Mouse (Mus musculus) limb, embryonic 15.5 days (tissue): ENCODE data around the gene Tle4. TPM values are rescaled to one million over a fixed set of nuclear protein-coding genes. Genes with fewer than 3 reads are reported as not detected.

ENCODE experiments used
- ATAC-seq: fragments of 200-750 bp; cut with Nextera tagmentation; 2 replicates; pipeline ENCODE4 v1.8.0; 2017; ENCODE audit warnings: low read depth, moderate TSS enrichment; ENCODE audit not compliant: insufficient number of reproducible peaks, low FRiP score, low TSS enrichment
- H3K27ac ChIP-seq: fragments of 300-500 bp; sonication (generic); 2 replicates; pipeline ENCODE4 v1.5.1; 2015; ENCODE audit warnings: moderate library complexity, mild to moderate bottlenecking, inconsistent platforms
- H3K27me3 ChIP-seq: fragments of 300-500 bp; sonication (generic); 2 replicates; pipeline ENCODE4 v1.6.1; 2015; ENCODE audit warnings: inconsistent platforms
- H3K36me3 ChIP-seq: fragments of 300-500 bp; sonication (generic); 2 replicates; pipeline ENCODE4 v1.6.1; 2015; ENCODE audit warnings: inconsistent platforms
- H3K4me1 ChIP-seq: fragments of 300-500 bp; sonication (generic); 2 replicates; pipeline ENCODE4 v1.6.1; 2015; ENCODE audit warnings: inconsistent platforms
- H3K4me2 ChIP-seq: fragments of 300-500 bp; sonication (generic); 2 replicates; pipeline ENCODE4 v1.6.1; 2015; ENCODE audit warnings: mild to moderate bottlenecking, inconsistent platforms
- H3K4me3 ChIP-seq: fragments of 300-500 bp; sonication (generic); 2 replicates; pipeline ENCODE4 v1.5.1; 2015; ENCODE audit warnings: mild to moderate bottlenecking, inconsistent platforms
- H3K9ac ChIP-seq: fragments of 300-500 bp; sonication (generic); 2 replicates; pipeline ENCODE4 v1.6.1; 2015; ENCODE audit warnings: inconsistent platforms
- H3K9me3 ChIP-seq: fragments of 300-500 bp; sonication (generic); 2 replicates; pipeline ENCODE4 v1.6.1; 2016; ENCODE audit warnings: inconsistent platforms
- WGBS: fragments of 180-500 bp; shearing (Covaris S2); methylation state at CpG from one replicate; pipeline ENCODE4 v1.1.7; 2015; 5-methylcytosine and 5-hydroxymethylcytosine counted together
- polyA plus RNA-seq: library from polyadenylated mRNA; unstranded; fragments of >200 nt; fragmentation: Nextera tagmentation; extraction: Ambion mirVana; gene quantifications from 2 replicates; pipeline ENCODE4 v1.2.1, GENCODE M21; 2015

Tle4 gene
- polyA plus RNA-seq, 1 experiment from 2014 or later = 14.6 TPM

DNA sequence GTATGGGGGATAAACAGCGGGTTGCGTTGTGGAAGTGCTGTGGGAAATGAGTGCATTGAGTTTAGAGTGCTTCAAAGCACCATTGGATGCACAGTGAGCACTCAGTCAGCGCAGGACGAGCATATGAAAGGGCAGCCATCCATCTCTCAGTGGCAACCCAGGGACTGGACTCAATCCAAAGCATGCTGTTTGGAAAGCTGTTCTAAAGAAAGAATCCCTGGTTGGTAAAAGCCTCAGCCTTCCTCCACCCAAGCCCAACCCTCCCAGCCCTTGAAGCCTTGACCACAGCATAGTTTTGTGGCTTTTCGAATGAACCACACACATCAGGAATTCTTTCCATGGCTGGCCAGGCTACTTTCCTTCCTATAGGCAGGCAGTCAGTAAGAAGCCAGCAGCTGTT lies 181.0 kb downstream of the Tle4 start:
- peaks cover 4% of the 10 kb centered on the region for H3K4me1 ChIP-seq

DNA sequence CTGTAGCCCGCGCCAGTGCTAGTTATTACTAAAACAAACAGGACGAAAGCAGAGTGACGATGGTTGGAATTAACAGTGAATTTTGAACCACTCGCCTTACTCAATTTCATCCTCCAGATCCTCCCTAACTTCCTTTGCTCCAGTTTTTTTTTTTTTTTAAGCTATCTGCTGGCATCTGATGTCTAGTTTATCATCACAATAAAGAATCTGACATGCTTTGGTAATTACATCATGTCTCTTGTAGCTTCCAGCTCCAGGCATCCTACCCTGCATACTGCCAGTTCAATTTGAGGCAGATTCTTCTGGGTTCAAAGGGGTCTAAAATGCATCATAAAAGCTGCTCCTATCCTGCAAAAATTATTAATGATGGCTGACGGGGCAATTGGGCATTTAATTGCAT lies 181.9 kb downstream of the Tle4 start:
- Histone ChIP-seq H3K9me3 (no peaks in the 10 kb centered on the region), H3K4me3 (no peak overlapping the region), H3K36me3 (no peaks in the 10 kb centered on the region), H3K4me1 (peaks cover 4% of the 10 kb centered on the region), H3K27ac (no peak overlapping the region), H3K4me2 (no peak overlapping the region), H3K9ac (no peak overlapping the region), H3K27me3 (no peaks in the 10 kb centered on the region)
- WGBS = 63% methylated on average over 6 of the region's 6 CpGs
- ATAC-seq = no peak

More for the DNA sequence above, 181.0 kb downstream of the Tle4 start:
- Histone ChIP-seq H3K9ac (no peak overlapping the region), H3K4me3 (no peak overlapping the region), H3K27ac (no peak overlapping the region), H3K4me2 (no peak overlapping the region), H3K9me3 (no peaks in the 10 kb centered on the region), H3K36me3 (no peaks in the 10 kb centered on the region), H3K27me3 (no peaks in the 10 kb centered on the region)
- 66% methylated on average over 5 of the region's 5 CpGs for WGBS
- no peak for ATAC-seq

DNA sequence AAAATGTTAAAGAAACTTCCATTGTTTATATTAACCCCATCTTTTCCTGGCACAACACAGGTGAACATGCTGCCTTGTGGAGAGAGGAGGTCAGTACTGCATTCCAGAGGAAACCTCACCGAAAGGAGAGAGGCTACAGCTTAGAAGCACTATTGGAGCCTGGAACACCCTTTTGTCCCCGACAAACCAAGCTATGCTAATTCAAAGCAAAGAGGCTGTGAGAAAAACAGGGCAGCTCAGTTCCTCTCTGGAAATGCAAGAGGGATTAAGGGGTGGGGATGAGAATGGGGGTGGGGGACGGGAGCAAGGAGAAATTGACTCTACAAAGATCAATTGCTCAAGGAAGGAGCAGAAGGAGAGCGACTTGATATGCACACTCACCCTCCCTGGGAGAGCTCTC lies 182.9 kb downstream of the Tle4 start:
- H3K27me3 ChIP-seq = no peaks in the 10 kb centered on the region
- H3K4me2 ChIP-seq = no peak overlapping the region
- H3K4me3 ChIP-seq = no peak overlapping the region
- 33% methylated on average over 4 of the region's 4 CpGs for WGBS
- H3K4me1 ChIP-seq = peaks cover 4% of the 10 kb centered on the region
- H3K27ac ChIP-seq = no peak overlapping the region
- H3K36me3 ChIP-seq = no peaks in the 10 kb centered on the region
- H3K9ac ChIP-seq = no peak overlapping the region
- H3K9me3 ChIP-seq = no peaks in the 10 kb centered on the region
- ATAC-seq = no peak

DNA sequence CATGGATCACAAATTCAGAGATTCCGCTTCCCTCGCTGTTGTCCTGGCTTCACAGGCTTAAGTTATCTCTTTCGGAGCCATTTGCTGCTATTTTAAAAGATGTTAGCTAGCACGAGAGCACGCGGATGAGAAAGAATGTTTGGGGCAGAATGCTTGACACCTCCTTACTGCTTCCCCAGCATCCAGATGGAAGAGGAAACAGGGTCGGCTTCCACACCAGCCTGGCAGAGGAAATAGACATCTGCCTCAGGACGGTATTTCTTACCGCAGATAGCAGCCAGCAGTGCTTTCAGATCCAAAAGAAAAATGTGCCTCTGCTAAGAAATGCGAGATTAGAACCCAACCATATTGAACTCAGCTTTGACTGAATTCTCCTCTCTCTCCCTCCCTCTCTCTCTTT lies 191.2 kb downstream of the Tle4 start:
- no peaks in the 10 kb centered on the region for H3K9me3 ChIP-seq

More for the DNA sequence above, 191.2 kb downstream of the Tle4 start:
- WGBS = 51% methylated on average over 10 of the region's 10 CpGs
- Histone ChIP-seq H3K27me3 (no peaks in the 10 kb centered on the region), H3K27ac (no peak overlapping the region), H3K4me2 (no peak overlapping the region), H3K9ac (no peak overlapping the region), H3K4me3 (no peak overlapping the region), H3K4me1 (no peaks in the 10 kb centered on the region), H3K36me3 (no peaks in the 10 kb centered on the region)
- ATAC-seq = no peak
